Mouse (Mus musculus): ENCODE measurements around the gene Hpgd.
"Not testable (repeated sequence)": the region's sequence is repeated elsewhere in the genome, so short reads cannot be mapped to it uniquely, and the experiment has no call there.

Gene Hpgd

GRCm38 (mm10) chr8:56294373-56294877 is at the start of gene Hpgd:
Gene Hpgd, plus strand, starts transcription at chr8:56294585.
- no peak for DNase-seq

GRCm38 (mm10) chr8:56251728-56252127 is 42.7 kb upstream of the Hpgd start:
- DNase-seq = not testable (repeated sequence)

- no peak for DNase-seq
These were observed 42.1 kb upstream of the Hpgd start for GRCm38 (mm10) chr8:56252314-56252713.

- DNase-seq = no peak
These were observed 33.2 kb upstream of the Hpgd start for GRCm38 (mm10) chr8:56261190-56261589.

DNA sequence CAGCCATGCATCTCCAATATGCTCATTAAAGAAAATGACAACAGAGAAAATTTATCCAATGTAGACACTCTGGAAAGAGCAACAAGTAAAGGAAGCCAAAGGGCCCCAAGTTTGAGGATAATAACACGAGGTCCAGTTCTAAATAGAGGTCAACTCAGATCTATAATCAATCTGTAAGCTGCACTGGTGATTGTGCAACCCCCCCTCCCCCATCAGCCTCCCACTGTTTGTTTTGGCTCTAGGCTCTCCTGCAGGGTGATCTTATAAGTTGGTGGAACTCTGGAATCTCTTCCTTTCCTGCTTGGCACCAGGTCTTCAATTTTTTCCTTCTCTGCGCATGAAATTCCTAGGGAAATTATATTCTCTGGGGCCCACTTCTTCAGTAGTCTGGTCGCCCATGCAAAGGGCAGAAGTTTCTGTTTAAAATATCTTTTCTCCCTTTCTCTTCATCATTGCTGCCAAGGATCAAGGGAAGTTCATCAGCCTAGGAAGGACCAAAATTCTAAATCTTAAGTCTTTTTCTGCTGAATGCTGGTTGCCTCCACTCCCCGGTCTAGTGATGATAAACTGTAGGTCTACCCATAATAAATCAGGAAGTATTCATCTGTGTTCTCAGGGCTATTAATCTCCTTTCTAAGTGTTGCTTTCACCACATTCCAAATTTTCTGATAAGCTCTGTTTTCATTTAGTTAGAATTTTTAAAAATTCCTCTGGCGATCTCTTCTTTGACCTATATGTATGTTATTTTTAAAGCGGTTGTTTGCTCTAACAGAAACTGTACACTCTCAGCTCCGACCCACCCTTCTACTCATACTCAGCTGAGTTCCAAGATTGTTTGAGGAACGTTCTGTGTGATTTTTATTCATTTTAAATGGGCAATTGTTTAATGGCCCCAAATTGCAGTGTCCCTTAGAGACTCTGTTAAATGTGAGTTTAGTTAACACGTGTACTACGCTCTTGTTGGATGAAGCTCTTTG is 24.4 kb upstream of the Hpgd start:
- DNase-seq = no peak

DNA sequence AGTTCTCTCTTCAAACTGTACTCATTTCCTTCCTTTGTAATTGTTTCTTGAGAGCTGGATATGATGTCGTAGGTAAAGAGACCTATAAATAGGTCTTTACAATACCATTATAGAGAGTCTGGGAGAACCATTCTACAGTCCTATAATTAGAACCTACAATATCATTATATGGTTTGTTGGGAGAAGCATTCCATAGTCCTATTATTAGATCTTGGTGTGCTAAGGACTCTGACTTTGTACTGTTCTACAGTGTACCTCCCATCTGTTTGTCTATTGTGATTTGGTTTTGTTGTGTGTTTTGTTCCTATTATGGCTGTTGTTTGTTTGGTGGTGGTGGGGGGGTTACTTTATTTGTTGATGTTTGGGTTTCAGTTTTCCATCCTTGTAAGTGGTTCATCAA is 21.5 kb upstream of the Hpgd start:
- no peak for DNase-seq

GRCm38 (mm10) chr8:56275316-56275715 is 19.1 kb upstream of the Hpgd start:
- DNase-seq = no peak

DNA sequence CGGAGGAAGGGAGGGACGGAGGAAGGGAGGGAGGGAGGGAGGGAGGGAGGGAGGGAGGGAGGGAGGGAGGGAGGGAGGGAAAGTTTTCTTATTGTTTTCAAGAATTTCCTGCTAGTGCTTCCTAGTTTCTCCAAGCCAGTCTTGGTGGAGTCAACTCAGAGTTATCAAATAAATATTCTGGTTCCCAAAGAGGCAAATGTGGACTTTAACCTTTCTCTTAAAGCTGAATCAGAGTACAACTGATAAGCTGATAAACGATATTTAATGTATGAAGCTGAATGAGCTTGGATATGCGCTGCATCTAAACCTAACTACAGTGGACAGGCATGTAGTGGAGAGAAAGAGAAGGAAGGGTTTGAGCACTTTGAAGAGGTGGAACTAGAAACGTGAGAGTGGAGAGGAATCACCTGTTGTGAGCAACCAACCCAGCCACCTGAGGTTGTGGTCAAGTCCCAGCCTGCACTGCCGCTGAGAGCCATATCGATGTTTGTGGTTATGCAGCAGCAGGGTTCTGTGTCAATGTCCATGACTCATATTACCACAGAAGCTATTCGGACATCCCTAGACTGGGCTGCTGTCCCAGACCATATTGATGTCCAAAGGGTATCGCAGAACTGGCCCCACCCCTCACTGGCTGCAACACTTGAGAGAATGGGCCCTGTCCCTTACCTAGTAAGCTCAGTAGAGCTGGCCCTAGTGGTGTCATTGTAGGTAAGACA is 16.4 kb upstream of the Hpgd start:
- no peak for DNase-seq

DNA sequence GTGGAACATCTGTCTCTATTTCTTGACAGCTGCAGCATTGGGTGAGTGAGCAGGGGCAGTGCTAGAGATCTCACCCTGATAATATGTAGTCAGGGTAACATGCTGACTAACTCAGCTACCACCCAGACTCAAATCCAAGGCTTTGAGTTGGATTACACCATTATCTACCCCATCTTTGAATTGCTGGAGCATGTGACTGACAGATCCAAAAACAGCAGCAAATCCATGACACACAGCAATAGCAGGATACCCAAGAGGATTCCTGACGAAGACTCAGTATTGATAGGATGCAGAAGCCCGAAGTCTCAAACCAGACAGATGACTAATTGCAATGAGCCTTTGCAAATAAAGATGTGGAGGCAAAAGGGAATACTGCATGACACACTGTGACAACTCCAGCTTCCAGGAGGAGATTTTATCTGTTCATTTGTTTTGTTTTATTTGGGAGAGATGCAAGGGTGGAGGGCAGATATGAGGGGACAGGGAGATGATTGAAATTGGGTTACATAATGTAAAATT is 15.8 kb upstream of the Hpgd start:
- no peak for DNase-seq

DNA sequence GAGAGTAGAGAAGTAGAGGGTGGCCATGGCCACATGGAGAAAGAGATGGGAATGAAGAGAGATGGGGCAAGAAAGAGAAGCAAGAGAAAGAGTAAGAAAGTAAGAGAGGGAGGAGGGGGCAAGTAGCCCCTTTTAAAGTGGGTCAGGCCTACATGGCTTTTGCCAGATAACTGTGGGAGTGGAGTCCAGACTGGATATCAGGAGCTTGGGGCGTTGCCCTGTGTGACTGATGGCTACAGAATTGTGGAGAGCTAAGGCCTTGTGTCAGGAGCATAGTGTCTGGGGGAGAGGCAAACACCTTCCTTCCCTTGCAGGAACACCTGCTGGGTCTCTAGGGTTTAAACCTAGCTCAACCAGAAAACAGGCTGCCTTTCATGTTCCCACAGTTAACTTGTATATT is 10.4 kb upstream of the Hpgd start:
- DNase-seq = no peak

DNA sequence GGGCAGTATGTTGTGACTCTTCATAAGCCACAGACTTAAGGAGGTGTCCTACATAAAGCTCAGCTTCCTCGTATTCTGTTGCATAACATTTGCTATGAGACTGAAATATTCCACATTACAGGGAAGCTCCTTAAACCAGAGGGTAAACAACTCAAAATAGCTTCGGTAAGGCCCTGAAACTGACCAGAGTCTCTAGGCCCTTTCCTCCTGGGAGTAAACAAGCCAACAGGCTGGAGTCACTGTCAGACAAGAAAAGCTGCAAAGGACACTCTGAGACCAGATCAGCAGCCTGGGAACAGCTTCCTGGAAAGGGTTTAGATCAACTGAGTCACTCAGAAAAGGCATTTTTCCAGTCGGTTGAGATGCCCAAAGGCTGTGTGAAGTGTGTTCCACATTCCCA is 9.4 kb upstream of the Hpgd start:
- DNase-seq = no peak

GRCm38 (mm10) chr8:56286717-56287116 is 7.7 kb upstream of the Hpgd start:
- DNase-seq = no peak

DNA sequence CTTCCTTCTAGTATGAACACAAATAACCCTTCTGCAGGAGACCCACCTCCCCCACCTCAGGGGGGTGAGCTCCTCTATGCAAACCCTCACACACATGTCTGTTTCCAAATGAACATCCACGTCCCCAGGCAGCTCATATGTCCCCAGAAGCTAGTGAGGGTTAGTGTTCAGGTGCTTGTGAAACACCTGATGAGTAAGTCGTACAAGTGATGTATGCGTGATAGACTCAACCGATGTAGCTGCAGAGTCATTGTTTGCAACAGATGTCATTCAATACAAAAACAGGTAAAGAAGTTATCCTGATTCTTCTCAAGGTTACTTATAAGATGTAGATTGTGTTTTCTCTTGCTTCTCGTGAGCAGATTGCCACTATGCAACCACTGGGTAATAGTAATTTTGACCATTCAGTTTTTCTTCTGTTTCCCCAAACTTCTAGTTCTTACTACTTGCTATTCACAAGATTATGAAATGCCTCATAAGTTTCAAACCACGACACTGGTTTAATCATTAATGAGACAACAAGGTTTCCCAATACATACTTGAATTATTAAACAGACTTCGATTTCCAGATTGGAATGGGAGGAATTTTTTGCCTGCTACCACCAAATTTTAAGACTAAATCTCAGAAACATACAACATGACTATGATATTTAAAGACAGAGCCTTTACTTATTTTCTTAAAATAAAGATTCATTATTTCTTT is 6.9 kb upstream of the Hpgd start:
- DNase-seq = no peak

GRCm38 (mm10) chr8:56292318-56292717 is 2.1 kb upstream of the Hpgd start:
- DNase-seq = no peak

- DNase-seq = no peak
These were observed 905 bp upstream of the Hpgd start for GRCm38 (mm10) chr8:56293480-56293879.

DNA sequence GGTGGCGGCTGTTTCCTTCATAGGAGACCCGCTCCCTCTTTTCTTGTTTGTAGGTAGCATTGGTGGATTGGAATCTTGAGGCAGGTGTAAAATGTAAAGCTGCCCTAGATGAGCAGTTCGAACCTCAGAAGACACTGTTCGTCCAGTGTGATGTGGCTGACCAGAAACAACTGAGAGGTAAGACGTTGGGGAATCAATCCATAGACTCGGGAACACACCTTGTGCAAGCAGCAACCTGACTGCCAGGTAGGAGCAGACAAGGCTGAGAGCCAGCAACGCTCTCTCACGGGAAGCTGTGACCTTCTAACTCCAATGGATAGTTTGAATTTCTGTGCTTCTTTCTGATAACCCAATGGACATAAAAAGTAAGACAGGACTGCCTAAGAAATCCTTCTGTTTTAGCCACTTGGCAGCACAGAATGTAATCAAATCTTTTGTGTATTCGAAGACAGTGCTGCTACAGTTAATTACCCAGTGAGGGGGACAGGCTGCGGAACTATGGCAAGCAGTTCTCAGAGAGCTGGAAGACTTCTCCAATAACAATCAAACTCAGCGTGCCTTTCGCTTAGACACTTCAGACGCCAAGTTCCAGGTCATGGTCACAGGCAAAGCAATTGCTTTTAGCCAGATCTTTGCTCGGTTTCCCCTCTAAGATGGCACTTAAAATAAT is 636 bp downstream of the Hpgd start:
- DNase-seq = no peak

GRCm38 (mm10) chr8:56299421-56299820 is 5.0 kb downstream of the Hpgd start:
- no peak for DNase-seq

GRCm38 (mm10) chr8:56301303-56301702 is 6.9 kb downstream of the Hpgd start:
- not testable (repeated sequence) for DNase-seq

- no peak for DNase-seq
These were observed 10.2 kb downstream of the Hpgd start for GRCm38 (mm10) chr8:56304595-56304994.

GRCm38 (mm10) chr8:56313622-56314021 is 19.2 kb downstream of the Hpgd start:
- DNase-seq = no peak

GRCm38 (mm10) chr8:56315189-56315588 is 20.8 kb downstream of the Hpgd start:
- no peak for DNase-seq

- no peak for DNase-seq
These were observed 28.9 kb downstream of the Hpgd start for GRCm38 (mm10) chr8:56323276-56323675.

Measured in thymus, postnatal 14 days (tissue).